Mouse (Mus musculus) cerebellum, adult 11 months (tissue): ENCODE results near the gene Gm4707.
"Not testable (repeated sequence)": the region's sequence is repeated elsewhere in the genome, so short reads cannot be mapped to it uniquely, and the experiment has no call there.

Experiments
- DNase-seq: peaks from one replicate; pipeline ENCODE4 v3.0.0; 2022

Gm4707 gene

DNA sequence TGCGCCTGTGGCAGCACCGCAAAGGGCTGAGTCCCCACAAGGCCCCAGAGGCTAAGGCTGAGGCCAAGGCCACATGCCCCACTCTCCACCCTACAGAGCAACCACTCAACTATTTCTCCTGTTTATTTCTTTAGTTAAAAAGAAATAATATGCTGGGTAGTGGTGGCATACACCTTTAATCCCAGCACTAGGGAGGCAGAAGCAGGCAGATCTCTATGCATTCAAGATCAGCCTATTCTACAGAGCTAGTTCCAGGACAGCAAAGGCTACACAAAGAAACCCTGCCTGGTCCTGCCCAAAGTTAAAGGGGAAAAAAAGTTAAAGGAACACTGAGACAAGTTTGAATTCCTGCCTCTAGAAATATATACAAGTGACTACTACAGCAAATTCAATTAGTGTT lies at the start of gene Gm4707:
Gene Gm4707, minus strand, starts transcription at position 101 of the 400 bp plus-strand sequence.
- no peak for DNase-seq

DNA sequence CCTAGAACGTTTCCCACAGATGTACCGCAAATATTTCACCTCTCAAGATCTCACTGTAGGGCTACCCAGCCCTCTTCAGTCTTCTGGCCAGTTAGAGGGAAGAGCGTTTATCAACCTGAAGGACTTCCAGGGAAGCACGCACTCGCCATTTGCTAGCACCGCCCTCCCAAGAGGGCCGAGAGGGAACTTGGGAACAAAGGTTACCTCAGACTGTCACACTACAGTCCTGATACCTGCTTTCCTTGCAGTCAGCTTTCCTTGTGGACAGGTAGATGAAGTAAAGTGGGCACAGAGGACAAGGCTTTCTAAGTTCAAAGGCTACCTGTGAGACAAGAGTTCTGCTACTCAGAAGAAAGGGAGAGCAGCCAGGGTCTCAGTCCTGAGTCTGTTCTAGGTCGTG lies 47.1 kb upstream of the Gm4707 start:
- DNase-seq, result no peak

DNA sequence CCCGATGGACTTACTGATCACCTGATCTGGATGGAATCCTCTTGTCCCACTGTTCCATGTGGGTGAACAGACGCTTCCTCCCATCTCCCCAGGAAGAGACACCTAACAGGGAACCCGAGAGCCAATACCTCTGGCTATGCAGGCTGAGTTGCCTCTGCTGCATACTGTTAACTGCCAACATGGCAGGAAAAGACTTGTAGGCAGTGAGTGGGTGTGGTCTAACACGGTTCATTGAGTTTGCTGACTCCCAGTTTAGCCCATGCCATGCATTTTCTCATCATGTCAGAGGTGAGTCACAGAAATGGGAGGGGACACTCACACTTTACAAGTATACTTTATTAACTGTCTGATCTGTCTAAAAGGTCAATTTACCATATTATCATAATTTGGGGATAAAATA lies 36.1 kb upstream of the Gm4707 start:
- no peak for DNase-seq

DNA sequence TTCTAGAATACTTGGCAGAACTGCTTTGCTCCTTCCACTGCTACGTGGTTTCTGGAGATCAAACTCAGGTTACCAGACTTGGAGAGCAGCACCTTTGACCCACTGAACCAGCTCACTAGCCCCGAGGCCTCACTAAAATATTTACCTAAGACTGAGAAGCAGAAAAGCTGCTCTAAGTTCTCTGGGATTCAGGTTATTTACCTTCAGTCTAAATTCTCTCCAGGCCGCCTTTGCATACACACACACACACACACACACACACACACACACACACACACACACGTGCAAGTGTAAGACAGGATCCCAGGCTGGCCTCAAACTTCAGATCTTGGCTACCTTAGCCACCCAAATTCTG lies 31.6 kb upstream of the Gm4707 start:
- DNase-seq, result no peak

DNA sequence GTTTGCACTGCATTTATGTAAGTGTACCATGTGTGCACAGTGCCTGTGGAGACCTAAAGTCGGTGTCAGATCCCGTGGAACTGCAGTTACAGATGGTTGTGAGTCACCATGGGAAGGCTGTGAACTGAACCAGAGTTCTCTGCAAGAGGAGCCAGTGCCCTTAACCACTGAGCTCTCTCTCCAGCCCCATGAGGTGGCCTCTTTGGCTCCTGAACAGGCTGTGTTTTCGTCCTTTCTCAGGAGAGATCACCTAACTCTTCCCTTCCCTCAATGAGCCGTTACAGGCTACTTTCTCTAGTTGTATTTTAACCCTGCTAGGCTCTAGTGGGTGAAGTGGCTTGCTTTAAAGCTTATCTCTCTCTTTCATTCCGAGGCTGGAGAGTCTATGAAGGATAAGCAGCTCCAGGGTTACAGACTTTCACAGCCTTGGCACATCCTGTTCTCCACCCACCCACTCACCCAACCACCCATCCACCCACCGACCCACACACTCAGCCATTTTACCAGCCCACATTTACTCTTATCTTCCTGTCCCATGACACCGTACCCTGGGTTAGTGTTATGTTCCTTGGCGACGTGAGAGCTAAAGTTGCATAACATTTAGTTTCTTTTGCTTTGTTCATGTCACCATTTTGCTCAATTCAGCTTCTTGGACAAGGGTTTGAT lies 31.1 kb upstream of the Gm4707 start:
- no peak for DNase-seq

DNA sequence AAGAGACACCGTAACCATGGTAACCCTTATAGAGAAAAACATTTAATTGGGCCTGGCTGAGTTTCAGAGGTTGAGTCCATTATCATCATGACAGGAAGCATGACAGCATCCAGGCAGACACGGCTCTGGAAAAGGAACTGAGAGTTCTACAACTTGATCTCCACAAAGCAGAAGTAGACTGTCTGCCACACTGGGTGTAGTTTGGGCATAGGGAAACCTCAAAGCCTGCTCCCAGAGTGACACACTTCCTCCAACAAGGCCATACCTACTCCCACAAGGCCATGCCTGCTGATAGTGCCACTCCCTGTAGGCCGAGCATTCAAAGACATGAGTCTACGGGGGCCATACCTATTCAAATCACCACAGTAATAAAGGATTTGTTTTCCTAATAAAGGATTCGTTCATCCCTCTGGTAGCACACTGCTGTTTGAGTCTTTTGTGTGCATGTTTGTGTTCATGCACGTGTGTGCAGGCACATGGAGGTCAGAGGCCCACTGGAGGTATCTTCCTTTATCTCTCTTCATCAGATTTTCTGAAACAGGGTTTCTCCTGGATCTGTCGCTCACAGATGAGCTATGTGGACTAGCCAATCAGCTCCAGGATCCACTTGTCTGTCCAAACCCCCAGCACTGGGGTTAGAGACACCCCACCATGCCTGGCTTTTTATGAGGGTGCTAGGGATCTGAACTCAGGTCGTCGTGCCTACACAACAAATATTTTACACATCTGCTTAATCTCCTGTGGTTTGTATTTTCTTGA lies 30.2 kb upstream of the Gm4707 start:
- DNase-seq, result no peak

DNA sequence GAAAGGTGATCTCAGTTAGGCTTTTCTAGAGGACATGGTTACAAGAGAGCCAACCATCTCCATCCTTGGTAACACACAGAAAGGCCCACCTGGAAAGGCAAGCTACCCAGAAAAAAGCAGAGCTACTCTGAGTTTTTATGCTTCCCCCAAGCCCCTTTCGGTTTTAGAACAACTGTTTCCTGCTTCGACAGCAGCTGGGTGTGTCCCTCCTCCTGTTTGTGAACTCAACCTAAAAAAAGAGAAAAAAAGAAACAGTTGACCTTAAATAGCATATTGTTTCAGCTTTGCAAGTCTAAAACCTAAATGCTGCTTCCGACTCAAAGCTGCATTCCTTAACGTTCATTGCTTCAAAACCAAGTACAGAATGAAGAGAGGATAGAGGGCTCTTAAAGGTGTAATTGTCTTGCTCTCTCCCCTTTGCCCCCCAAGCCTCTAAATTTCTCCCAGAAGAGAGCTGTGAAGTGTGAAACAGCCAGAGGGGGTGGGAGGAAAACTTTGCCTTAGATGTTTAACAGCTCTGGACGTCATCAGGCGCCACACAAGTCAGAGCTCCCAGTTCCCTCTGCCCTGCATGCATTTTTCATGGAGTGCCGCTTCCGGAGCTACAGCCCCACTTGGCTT lies 26.6 kb upstream of the Gm4707 start:
- DNase-seq, result no peak

DNA sequence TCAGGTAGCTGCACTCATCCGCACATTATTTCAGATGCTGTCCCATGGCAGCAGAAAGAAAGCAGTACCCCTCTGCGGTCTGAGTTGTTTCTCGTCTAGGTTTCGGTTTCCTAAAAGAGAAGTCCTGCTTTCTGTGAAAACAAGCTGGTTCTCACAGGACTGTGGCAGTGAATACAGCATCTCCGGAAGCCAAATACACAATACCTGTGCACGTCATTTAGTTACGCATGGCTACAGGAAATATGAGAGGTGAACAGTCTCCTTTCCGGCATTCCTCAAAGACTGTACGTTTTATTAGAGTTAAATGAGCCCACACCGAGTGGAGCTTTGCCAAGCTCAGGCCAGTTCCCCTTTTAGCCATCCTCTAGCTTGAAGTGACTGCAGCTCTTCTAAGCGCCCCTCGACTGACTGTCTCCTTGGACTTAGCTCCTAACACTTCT lies 26.1 kb upstream of the Gm4707 start:
- DNase-seq, result no peak

DNA sequence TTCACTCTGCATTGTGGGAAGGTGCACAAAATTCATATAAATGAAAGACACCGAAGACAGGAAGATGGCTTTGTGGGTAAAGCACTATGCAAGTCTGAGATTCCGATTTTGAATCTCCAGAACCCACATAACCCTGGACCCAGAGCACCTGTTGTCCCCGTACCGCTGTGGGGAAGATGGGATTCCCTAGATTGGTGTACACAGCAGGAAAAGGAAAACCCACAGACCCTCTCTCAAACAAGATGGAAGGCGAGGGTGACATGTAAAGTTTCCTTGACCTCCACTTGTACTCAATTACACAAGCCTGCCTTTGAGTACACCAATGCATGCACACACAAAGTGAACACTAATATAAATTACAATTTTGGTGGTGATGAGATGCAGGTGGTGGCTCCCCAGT lies 25.0 kb upstream of the Gm4707 start:
- no peak for DNase-seq

DNA sequence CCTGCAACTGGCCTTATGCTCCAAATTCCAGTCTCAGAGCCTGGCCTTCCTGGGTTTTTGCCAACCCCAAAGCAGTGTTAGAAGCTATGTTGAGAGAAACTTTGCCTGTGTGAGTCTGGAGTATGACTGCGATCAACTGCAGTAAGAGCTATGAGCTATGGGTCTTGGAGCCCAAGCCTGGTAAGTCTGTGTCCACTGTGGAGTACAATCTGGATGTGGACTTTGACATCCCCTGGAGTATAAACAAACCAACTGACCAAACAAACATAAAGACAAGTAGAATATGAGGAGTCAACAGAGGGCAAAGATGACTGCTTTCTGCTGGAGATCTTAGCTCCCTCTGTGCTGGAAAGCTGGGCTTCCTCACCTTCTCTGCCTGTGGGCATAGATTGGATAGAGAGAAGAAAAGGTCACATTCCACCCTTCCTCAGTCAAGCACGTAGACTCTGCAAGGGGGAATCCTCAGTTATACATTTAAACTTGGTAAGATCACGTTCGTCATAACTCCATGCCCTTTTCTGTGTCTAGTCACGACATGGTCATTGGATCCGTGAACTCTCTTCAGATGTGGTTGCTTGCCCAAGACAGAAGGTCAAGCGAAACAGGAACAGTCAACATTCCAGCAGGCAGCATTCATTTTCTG lies 23.8 kb upstream of the Gm4707 start:
- no peak for DNase-seq

DNA sequence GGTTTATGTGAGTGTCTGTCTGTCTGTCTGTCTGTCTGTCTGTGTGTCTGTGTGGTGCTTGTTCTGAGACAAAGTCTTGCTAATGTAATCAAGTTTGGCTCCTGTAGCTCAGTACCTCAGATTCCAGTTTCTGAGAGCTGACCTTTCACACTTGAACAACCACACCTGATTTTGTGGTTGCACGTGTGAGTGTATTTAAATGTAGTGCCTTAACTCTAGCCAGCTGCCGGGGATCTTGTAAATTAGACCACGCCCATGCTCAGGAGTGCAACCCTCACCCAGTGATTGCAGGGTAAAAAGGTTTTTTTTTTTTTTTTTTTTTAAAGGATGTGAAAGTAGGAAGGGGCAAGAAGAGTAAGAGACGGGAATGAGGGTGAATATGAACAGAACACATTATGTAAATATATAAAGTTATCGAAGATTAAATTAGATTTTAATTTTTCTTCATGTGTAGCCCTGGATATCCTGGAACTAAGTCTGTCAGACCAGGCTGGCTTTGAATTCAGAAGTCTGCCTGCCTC lies 19.7 kb upstream of the Gm4707 start:
- DNase-seq, result no peak

DNA sequence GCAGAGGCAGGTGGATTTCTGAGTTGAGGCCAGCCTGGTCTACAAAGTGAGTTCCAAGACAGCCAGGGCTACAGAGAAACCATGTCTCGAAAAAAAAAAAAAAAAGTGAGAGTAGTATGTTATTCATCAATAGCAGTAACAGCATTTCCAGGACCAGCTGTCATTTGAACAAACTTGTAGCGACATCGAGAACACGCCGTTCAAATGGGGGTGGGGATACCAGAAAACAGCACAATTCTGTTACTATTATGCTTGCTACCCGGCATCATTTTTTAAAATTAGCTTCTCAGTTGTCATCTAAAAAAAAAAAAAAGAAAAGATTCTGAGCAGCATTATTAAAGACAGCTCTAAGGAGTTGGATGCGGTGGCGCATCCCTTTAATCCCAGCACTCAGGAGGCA lies 17.8 kb upstream of the Gm4707 start:
- DNase-seq, result no peak

DNA sequence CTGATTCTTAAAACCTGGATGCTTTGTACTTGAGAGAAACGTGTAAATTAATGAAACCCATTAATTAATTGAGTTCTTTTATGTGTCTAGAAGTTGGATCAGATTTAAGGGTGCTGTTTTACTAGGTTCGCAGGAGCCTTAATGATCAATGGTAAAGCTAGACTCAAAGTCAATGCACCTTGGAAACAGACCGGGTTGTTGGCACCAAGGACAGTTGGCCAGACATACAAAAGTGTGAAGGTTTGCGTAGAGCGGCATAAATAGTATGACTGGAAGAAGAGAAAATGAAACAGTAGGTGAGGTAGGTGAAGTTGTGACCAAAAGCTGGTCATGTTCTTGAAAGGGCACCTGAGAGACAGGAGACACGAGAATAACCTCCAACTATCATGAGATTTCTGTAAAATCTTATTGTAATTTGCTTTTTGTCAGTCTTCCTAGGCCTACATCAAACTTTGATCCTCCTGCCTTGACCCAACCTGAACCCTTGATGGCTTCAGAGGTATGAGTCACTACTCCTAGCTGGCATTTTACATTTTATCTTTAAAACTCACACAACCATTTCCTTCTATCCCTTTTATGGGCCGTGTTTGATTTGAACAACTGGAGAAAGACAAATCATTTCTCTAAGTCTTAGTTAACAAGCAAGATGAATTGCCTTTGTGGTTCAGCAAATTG lies 16.8 kb upstream of the Gm4707 start:
- DNase-seq, result no peak

DNA sequence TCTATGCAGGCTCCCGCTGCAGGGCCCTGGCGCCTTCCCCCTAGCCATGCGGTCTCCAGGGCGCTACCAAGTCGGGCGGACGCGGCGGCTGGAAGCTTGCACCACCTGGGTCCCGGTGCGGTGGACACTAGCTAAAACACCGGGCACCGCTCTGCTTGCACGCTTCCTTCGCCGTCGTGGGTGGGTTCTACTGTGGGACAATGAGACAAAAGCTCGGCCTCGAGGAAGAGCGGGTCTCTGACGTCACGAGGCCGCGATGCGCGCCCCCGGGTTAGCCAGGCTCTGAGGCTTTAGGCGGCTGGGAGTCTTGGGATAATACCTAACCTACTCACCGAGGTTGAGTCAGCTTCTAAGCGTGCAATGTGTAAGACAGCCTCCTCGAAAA lies 16.0 kb upstream of the Gm4707 start:
- DNase-seq, result peak; percentile 69

DNA sequence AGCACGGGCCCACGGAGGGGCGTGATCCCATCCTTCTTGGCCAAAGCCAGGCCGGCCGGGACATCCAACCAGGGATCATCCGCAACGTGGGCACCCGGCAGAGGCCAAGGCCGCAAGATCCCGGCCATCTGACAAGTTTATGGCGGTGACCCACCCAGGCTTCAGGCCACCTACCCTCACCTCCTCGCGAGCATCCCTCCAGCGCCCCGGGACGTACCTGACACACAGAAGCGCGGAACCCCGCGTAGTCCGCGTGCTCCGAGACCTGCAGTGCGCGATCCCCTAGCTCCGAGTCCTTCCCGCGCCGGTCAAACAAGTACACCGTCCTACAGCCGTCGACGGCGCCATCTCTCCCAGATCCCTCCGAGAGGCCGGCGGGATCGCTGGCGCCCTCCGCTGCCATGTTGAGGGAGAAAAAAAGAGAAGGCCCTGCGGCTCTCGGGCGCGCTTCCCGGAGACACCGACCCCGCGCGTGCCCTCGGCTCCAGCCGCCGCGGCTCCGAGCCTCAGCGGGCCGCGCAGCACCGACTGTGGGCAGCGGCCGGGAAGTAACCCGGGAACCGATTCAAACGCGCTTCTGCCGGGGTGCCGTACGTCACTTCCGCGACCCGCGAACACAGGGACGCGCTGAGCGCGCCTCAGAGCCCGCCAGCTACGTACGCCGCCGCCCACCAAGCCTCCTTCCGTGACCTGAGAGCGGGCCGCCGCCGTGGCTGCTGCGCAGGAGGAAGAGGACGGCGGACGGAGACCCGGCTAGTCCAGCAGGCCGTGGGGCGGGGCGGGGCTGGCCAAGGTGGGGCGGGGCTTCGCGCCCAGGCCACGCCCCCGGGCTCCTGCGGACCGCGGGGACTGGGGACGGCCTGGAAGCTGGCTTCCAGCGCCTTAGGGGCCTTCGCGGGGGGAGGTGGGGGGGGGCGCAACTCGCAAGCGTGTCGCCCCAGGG lies 15.3 kb upstream of the Gm4707 start, which contains the start of gene Smchd1:
Gene Smchd1, minus strand, starts transcription at position 582 of the 943 bp plus-strand sequence.
- peak; percentile 91 for DNase-seq

DNA sequence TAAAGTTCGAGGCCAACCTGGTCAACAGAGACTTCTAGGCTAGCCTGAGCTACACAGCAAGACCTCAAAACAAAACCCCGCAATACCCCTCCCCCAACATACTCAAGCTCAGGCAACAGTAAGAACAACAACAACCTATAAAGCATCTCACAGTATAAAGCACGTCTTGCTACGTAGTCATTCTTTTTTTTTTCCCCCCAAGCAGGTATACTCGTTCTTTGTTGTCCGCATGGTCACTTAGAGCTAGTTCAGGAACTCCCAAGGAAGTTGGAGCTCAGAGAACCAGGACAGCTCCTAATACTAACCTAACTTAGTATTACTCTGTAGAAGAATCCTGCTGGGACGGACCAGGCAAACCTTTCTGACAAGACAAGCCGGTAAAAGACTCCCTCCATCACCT lies 14.4 kb upstream of the Gm4707 start:
- no peak for DNase-seq

DNA sequence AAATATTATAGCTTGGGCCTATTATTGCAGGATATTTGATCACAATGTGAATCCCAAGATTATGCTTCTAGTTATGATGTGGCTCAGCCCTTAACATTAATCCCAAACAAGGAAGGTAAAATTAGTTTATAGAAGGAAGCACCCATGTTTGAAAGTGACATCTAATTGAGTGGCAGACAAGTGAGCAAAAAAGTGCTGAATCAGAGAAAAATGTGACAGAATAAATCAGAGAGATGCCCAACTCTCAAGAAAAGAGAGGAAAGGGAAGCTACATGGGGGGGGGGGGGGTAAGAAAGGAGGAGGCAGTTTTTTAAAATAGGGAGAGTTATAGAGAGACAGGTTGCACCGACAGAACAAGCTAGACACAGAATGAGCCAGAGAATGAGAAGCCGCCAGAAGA lies 11.5 kb upstream of the Gm4707 start:
- no peak for DNase-seq

DNA sequence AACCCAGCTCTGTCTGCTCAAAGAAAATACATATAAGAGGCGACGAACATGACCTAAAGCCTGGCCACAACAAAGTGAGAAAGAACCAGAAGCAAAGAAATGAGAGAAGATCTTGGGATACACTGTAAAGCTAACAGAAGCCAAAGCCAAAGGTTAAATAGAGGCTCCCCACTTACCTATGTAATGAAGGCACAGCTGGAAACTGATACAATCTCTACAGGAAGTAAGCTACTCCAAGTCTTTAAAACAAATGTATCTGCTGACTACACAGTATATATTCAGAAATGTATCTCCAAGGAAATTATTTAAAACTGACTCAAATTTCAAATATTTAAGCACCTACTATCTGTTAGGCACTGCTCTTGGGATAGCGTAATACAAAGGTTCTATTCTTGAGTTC lies 594 bp upstream of the Gm4707 start:
- no peak for DNase-seq

DNA sequence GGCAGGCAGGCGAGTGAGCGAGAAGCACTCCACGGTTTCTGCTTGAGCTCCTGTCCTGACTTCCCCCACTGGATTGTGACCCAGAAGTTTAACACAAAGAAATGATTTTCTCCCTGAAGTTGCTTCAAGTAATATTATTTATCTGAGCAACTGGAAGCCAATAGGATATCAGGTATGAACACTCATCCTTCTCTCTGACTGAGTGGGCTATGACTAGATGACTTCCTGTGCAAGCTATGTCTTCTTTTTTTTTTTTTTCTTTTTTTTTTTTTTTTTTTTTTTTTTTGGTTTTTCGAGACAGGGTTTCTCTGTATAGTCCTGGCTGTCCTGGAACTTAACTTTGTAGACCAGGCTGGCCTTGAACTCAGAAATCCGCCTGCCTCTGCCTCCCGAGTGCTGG lies 2.4 kb downstream of the Gm4707 start:
- not testable (repeated sequence) for DNase-seq

DNA sequence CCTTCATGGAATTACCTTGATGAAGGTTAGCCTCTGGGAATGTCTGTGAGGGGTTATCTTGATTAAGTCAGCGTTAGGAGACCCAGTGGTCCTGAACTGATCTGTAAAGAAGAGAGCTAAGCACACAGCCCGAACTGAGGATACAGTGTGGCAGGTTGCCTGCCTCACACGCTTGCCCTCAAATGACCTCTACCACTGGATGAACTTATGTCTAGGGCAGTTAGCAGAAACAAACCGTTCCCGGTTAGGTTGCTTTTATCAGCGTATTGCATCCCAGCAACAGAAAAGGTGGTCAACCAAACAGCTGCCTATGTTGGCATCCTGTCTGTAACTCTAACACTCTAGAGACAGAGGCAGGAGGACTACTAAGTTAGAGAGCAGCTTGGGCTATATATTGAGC lies 14.5 kb downstream of the Gm4707 start:
- no peak for DNase-seq

DNA sequence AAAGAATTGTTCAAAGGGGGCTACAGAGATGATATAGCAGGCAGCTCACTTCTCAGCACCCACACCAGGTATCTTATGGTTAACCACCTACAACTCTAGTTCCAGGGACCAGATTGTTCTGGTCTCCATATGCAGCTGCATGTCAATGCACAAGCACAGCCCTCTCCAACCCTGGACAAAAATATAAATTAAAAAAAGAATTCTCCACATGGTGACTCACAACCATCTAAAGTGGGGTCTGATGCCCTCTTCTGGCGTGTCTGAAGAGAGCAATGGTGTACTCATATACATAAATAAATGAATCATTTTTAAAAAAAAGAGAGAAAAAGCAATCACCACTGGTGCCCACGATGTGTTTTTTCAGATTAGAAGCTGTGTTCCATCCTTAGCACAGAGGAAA lies 15.0 kb downstream of the Gm4707 start:
- no peak for DNase-seq

DNA sequence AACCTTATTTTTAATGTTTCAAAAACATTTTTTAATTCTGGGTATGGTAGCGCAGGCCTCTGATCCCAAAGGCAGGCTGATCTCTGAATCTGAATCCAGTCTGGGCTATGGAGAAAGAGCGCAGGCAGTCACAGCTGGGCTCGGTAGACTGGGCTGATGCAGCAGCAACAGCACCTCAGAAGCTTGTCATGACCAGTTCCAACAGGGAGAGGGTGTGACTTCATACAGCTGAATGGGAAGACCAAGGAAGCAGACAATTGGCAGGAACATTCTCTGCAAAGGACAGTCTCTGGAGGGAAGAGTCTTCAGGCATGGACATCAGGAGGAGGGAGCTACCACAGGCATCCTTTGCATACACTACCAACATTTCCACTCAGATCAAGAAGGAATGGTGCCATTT lies 15.6 kb downstream of the Gm4707 start:
- DNase-seq, result no peak
